ENCODE assay signal across 8 mouse cellular contexts in the genomic region with DNA sequence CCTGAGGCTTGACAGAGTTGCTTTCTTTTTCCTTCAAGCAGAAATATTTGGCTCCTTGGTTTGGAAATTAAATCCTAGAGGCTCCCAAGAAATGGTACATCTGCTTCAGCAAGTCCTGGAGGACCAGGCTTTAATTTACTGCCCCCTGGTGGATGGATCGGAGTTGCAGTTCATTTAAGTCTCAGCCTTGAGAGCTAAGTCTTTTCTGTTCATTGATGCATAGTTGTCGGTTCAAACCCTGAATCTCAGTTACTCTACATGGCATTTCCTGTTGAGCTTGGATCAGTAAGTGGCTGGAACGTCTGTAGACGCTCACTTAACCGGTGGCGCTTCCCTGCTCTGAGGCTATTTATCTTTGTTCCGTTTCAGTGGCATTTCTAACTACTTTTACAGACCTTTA.
DNase-seq lines count a peak whose midpoint lies in the region; ATAC-seq lines count a peak whose summit lies in the region.

No protein-coding gene starts in this region.

- WGBS in heart, embryonic 11.5 days (ENCODE audit: insufficient replicate concordance): 33% methylated on average over 7 of the region's 7 CpGs

- H3K4me2 ChIP-seq in heart, embryonic 11.5 days: no peak overlapping the region

- H3K36me3 ChIP-seq in heart, embryonic 11.5 days (ENCODE audit: control insufficient read depth, insufficient read depth, low read length): no peaks in the 10 kb centered on the region

- no peaks in the 10 kb centered on the region for H3K9me3 ChIP-seq in heart, embryonic 11.5 days (replicated peaks; ENCODE audit: control insufficient read depth, low read length)

- H3K9ac ChIP-seq in heart, embryonic 11.5 days (ENCODE audit: low read depth, low read length): no peak overlapping the region

- H3K27ac ChIP-seq in heart, embryonic 11.5 days (ENCODE audit: low read depth, low read length): no peak overlapping the region

- no peaks in the 10 kb centered on the region for H3K27me3 ChIP-seq in heart, embryonic 11.5 days (ENCODE audit: control insufficient read depth, insufficient read depth, low read length)

- peak; percentile 62 to 88 for DNase-seq in heart, adult 18-20 months
- peak; percentile 61 for DNase-seq in Muller cell, postnatal 12 days (ENCODE audit: inconsistent ontology term)
- DNase-seq in cerebellum, postnatal 36 days: peak; percentile 41 to 53
- DNase-seq in heart, postnatal 25 days (ENCODE audit: low spot score): peak; percentile 32
- peak; percentile 11 for DNase-seq in left cerebral cortex, adult 11 months (ENCODE audit: low spot score)
- peak; percentile 27 for DNase-seq in naive thymus-derived CD4-positive, alpha-beta T cell, adult 2 months (ENCODE audit: low read depth)
- peak; percentile 61 for DNase-seq in thymus, postnatal 4 days

- ATAC-seq in heart, embryonic 11.5 days (replicated peaks; ENCODE audit: insufficient number of reproducible peaks, low FRiP score, low TSS enrichment): no peak

- no peaks in the 10 kb centered on the region for H3K4me1 ChIP-seq in heart, embryonic 11.5 days (ENCODE audit: control insufficient read depth, insufficient read depth, low read length)

- no peak overlapping the region for H3K4me3 ChIP-seq in heart, embryonic 11.5 days (ENCODE audit: low read depth, low read length)

- intact Hi-C loops in heart, postnatal 25 days (cut with DNase I): no loop called here

Comparison
In these comparisons a context has a peak if more than half of its experiments do, and no peak if none do; other contexts are left out.
1. DNase-seq: peak in every context shown above with its lines; median percentile 75 in heart, adult 18-20 months; 61 in Muller cell, postnatal 12 days; 61 in thymus, postnatal 4 days; 47 in cerebellum, postnatal 36 days; 32 in heart, postnatal 25 days; 27 in naive thymus-derived CD4-positive, alpha-beta T cell, adult 2 months; 11 in left cerebral cortex, adult 11 months.